Mouse (Mus musculus) heart, postnatal 0 days (tissue): Measurements from ENCODE around the gene Tbrg4.

Experiments
- CTCF ChIP-seq: IDR thresholded peaks from 2 replicates; pipeline ENCODE4 v1.5.1; 2016; ENCODE audit warnings: antibody characterized with exemption, control low read depth, low read depth
- EP300 ChIP-seq: IDR thresholded peaks from 2 replicates; pipeline ENCODE4 v1.6.1; 2016; ENCODE audit warnings: antibody characterized with exemption, low read depth

DNA sequence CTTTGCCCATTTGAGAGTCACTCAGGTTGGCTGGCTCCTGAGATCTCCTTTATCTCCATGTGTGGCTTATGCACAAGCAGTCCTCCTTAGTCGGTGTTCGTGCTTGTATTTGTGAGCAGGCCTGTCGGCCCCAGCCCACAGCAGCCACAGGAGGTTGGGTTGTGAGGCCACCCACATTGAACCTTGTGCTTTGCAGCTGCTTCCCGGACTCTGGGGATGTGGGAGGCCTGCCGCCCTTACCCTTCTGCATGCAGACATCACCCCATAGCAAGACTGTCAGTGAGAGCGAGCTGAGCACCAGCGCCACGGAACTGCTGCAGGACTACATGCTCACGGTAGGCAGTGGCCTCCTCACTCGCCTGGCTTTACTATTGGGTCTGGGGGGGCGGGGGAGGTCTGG, 32.5 kb downstream of the Tbrg4 start:
- no peak for TF ChIP-seq CTCF
- TF ChIP-seq EP300, result no peak
